Mouse (Mus musculus): ENCODE results near the gene Riiad1.

DNA sequence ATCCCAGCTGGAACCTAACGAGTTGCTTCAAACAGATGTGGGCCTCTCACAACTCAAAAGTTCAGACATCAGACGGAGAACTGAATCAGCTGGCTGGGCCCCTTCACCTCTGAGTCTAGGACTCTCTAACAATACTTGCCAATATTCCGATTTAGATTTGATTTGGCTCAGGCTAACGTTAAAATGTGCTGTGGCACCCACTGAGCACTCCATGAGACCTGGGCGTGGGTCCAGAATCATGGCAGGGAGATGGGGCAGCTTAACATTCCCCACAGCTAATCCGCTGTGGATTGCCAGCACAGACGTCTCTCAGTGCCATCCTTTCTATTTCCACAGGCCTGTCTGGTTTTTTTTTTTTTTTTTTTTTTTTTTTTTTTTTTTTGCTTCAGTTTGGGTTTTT is 5.8 kb upstream of the Riiad1 start:
- TF ChIP-seq EP300 (IDR thresholded peaks at IDR 0.05; ENCODE audit: insufficient read depth, low read depth, low read length), result no peak
- TF ChIP-seq CTCF (IDR thresholded peaks at IDR 0.05), result no peak
